Mouse (Mus musculus): ENCODE measurements around the gene Ly86.

GRCm38 (mm10) chr13:37425406-37425805 is 80.4 kb downstream of the Ly86 start:
- TF ChIP-seq POLR2A (IDR thresholded peaks at IDR 0.05; ENCODE audit: control insufficient read depth in 1 of 2, insufficient read depth in 1 of 2, low read depth in 1 of 2, low read length in 2 of 2, poor library complexity in 1 of 2), result no peak
- no peak for TF ChIP-seq ZC3H11A (IDR thresholded peaks at IDR 0.05; ENCODE audit: low read depth, low read length)
- TF ChIP-seq CHD2 (IDR thresholded peaks at IDR 0.05; ENCODE audit: low read length), result no peak
- TF ChIP-seq MXI1 (IDR thresholded peaks at IDR 0.05; ENCODE audit: low read depth, low read length), result no peak
- no peak for TF ChIP-seq ZMIZ1 (IDR thresholded peaks at IDR 0.05; ENCODE audit: low read depth, low read length)
- no peak for TF ChIP-seq USF1 (IDR thresholded peaks at IDR 0.05; ENCODE audit: low read depth, low read length)
- TF ChIP-seq CHD1 (IDR thresholded peaks at IDR 0.05; ENCODE audit: low read depth, low read length), result no peak
- TF ChIP-seq NRF1 (IDR thresholded peaks at IDR 0.05; ENCODE audit: insufficient read depth, low read depth, low read length, poor library complexity, severe bottlenecking), result no peak
- TF ChIP-seq MAFK (IDR thresholded peaks at IDR 0.05; ENCODE audit: borderline replicate concordance, low read depth, low read length), result no peak
- TF ChIP-seq EP300 (IDR thresholded peaks at IDR 0.05; ENCODE audit: low read depth in 1 of 2, low read length in 2 of 2), result no peak
- TF ChIP-seq GATA1 (IDR thresholded peaks at IDR 0.05; ENCODE audit: low read depth, low read length), result no peak
- no peak for TF ChIP-seq CTCF (IDR thresholded peaks at IDR 0.05 in 2 of 3, conservative IDR thresholded peaks at IDR 0.05 in 1 of 3; ENCODE audit: control insufficient read depth in 1 of 3, insufficient read depth in 1 of 3, low read depth in 2 of 3, low read length in 3 of 3, poor library complexity in 1 of 3, severe bottlenecking in 1 of 3)
- TF ChIP-seq POLR2AphosphoS2 (IDR thresholded peaks at IDR 0.05; ENCODE audit: low read length), result no peak

All from MEL (cell line).